Mouse (Mus musculus) left cerebral cortex, postnatal 25 days (tissue): ENCODE data around the gene Mecp2. TPM values are rescaled to one million over a fixed set of nuclear protein-coding genes. Genes with fewer than 3 reads are reported as not detected.
"Not testable (repeated sequence)": the region's sequence is repeated elsewhere in the genome, so short reads cannot be mapped to it uniquely, and the experiment has no call there.

Experiments used
- DNase-seq, 2 experiments: peaks; one replicate each; pipeline ENCODE4 v3.0.0; 2022; ENCODE audit warnings: low spot score in 2 of 2, mixed read lengths in 1 of 2
- intact Hi-C: fragments of 180-260 bp; cut with DNase I; formaldehyde crosslinking; loops from one replicate; pipeline ENCODE4 v1.15.1; 2025
- total RNA-seq, 2 experiments: library from RNA; stranded (reverse); gene quantifications; 2 replicates each; pipeline ENCODE4 v1.2.3; 2021

The Mecp2 gene
- total RNA-seq: 10 to 100 TPM; 80.2 to 84.3 TPM

DNA sequence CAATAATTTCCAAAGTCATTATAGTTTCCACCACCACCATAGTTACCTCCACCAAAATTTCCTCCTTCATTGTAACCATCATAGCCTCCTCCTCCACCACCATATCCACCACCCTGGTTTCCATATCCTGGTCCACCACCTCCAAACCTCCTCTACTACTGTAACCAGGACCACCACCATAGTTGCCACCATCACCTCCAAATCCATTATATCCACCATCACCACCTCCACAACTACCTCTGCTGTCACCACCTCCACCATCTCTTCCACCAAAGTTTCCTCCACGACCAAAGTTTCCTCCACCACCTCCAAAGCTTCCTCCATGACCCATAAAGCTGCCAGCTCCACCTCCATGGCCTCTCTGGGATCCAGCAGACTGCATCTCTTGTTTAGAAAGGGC, at the start of gene Mecp2:
TSS of gene Mecp2 (minus strand) at position 101 of the 400 bp plus-strand sequence.
- DNase-seq, intact Hi-C loops: not testable (repeated sequence)

DNA sequence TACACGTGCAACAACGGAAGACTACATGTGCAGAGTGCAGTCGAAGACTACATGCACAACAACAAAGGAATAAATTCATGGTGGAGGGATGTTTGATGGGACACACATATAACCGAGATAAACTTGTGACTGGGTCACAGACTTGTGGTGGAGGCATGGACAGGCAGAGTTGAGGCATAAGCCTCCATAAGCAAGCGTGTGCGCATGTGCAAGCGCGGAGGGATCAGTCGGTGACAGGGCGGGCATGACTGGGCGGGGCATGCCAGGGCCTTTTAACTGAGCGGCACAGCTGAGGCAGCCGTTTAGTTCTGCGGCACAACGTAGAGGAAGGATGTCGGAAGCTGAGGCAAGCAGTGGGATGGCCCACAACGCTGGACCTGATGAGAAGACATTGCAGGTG, 41.8 kb upstream of the Mecp2 start, which contains the start of gene Tktl1:
TSS of gene Tktl1 (plus strand) at position 301 of the 400 bp plus-strand sequence.
- no peak for DNase-seq
- intact Hi-C loops: no loop called here

DNA sequence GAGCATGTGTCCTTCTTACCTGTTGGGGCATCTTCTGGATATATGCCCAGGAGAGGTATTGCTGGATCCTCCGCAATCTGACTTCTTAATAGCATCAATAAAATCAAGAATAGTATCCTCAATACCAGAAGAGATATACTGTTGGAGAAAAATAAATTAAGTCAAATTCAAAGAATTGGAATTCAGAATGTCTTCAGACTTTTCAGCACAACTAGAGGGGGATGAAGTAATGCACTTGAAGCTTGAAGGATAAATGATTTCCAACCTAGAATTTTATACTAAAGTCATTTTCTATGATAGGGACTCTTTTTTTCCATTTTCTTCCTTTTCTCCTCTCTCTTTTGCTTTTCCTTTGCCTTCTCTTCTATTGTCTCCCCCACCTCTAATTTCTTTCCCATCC, 32.6 kb upstream of the Mecp2 start, which contains the start of gene Tex28:
TSS of gene Tex28 (minus strand) at position 101 of the 400 bp plus-strand sequence.
- DNase-seq: no peak
- intact Hi-C loops: no loop called here

DNA sequence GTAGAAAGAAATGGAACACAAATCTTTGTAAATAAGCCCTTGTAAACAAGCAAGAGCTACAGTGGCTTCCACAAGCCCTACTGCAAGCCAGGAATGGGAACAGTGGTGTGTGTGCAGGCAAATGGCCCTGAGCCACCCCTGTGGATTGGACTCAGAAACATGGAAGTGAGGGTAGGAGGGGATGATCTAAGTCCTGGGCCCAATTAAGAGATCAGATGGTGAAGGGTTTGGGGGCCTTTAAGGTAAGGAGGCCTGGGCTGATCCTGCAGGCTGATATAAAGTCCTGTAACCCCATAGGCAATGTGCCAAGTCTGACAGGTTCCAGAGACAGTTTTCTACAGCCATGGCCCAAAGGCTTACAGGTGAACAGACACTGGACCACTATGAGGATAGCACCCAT, 8.0 kb downstream of the Mecp2 start, which contains the start of gene Opn1mw:
TSS of gene Opn1mw (plus strand) at position 301 of the 400 bp plus-strand sequence.
- DNase-seq: no peak
- intact Hi-C loops: no loop called here

- intact Hi-C loops: no loop called here
- DNase-seq: no peak
These were observed 10.2 kb downstream of the Mecp2 start for GRCm38 (mm10) chrX:74124975-74125374.

GRCm38 (mm10) chrX:74115511-74115910, 19.7 kb downstream of the Mecp2 start:
- intact Hi-C loops: loop anchor here (5.0 kb wide), 2 partner anchors 132 to 297 kb away; partner anchors contain the start of gene Flna
- DNase-seq: peak; percentile 33 to 65

DNA sequence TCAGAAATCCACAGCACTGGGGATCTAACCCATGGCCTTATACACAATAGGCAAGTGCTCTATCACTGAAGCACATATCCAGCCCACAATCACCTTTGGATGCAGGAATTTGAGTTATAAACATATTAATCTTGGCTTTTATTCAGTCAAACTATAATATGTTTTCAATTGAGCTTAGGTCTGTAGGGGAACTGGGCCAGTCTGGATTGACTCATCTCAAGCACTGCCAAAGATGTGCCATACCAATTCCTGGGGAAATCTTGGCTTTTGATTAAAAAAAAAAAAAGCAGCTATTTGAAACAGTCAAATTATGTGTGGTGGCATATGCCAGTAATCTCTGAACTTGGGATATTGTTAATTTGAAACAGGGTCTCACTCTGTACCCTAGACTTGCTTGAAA, 21.1 kb downstream of the Mecp2 start:
- intact Hi-C loops: no loop called here
- no peak for DNase-seq

- intact Hi-C loops: no loop called here
- no peak for DNase-seq
These were observed 26.4 kb downstream of the Mecp2 start for GRCm38 (mm10) chrX:74108747-74109146.

DNA sequence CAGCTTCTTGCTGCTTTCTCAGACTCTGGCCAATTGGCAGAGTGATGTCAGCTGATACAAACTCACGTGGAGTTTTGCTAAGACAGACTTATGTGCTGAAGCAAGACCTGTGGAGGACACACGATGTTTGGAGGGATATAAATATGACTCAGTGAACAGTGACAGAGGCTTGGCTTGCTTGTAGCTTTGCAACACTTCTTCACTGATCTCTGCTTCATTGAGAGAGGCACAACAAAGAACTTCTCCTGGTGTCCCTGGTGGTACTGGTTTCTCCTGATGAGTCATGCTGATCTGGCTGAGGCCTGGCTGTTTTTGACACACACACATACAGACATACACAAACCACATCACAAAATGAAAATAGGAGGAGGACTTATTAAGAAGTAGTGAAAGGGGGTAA, 29.2 kb downstream of the Mecp2 start:
- intact Hi-C loops: no loop called here
- DNase-seq: no peak

GRCm38 (mm10) chrX:74103457-74104188, 31.5 kb downstream of the Mecp2 start:
- DNase-seq: peak; percentile 2 to 65
- intact Hi-C loops: no loop called here

DNA sequence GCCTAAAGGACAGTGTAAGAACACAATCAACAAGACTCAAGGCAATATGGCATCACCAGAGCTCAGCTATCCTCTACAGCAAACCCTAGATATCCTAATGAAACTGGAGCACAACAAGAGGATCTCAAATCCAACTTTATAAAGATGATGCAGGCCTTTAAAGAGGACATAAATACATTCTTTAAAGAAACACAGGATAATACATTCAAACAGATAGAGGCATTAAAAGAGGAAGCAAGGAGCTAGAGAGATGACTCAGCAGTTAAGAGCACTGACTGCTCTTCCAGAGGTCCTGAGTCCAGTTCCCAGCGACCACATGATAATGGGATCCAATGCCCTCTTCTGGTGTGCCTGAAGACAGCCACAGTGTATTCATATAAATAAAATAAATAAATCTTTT, 40.0 kb downstream of the Mecp2 start:
- intact Hi-C loops: no loop called here

DNA sequence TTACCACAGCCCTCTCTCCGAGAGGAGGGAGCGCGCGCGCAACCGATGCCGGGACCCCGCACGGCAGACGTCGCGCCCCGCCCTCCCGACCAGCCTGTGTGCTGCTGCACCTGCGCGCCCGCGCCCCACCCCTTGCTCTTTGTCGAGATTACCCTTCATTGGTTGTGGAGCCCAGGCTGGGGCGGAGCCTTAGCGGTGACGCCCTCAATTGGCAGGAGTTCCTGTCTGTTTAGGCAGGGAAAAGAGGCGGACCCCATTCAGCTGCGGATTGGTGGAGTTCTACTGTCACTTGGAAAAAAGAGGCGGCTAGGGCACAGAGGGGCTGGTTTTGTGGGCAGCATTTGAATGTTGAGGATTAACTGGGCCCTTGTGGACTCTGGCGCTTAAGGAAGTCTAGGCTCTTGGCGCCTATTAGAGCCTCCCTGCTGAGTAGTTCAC, 49.5 kb downstream of the Mecp2 start:
- peak; percentile 97 to 99 for DNase-seq
- intact Hi-C loops: loop anchor here (1.0 to 10.0 kb wide), 2 partner anchors 118 to 159 kb away; partner anchors contain the start of gene Flna

More for the DNA sequence above, 40.0 kb downstream of the Mecp2 start:
- DNase-seq: no peak

- intact Hi-C loops: loop anchor here (1.0 to 10.0 kb wide), 2 partner anchors 118 to 160 kb away; partner anchors contain the start of gene Flna
- DNase-seq: peak; percentile 77 to 84
These were observed 50.1 kb downstream of the Mecp2 start for GRCm38 (mm10) chrX:74084946-74085498.

GRCm38 (mm10) chrX:74084276-74084837, 50.8 kb downstream of the Mecp2 start:
- peak in 1 of 2 experiments; percentile 5 for DNase-seq
- intact Hi-C loops: loop anchor here (10.0 kb wide), 1 partner anchor 160 kb away; the partner anchor contains the start of gene Flna

- intact Hi-C loops: no loop called here
- DNase-seq: no peak
These were observed 64.4 kb downstream of the Mecp2 start for GRCm38 (mm10) chrX:74070794-74071193.

DNA sequence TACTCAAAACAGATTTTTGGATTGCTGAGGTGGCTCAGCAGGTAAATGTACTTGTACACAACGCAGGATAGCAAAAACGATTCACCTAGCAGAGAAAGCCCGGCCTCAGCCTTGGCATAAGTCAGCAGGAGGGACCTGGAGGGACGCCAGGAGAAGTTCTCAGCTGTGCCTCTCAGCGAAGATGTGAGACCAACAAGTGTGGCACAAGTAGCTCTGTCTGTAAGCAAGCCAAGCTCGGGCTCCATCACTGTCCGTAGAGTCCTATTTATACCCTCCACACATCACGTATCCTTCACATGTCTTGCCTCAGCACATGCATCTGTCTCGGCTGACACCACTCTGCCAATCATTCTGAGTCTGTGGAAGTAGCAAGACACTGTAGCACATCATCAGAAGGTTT, 67.3 kb downstream of the Mecp2 start:
- DNase-seq: peak in 1 of 2 experiments; percentile 33
- intact Hi-C loops: loop anchor here (5.0 kb wide), 1 partner anchor 101 kb away; the partner anchor contains the start of gene Hcfc1

GRCm38 (mm10) chrX:74045107-74045506, 90.1 kb downstream of the Mecp2 start:
- intact Hi-C loops: no loop called here
- no peak for DNase-seq

DNA sequence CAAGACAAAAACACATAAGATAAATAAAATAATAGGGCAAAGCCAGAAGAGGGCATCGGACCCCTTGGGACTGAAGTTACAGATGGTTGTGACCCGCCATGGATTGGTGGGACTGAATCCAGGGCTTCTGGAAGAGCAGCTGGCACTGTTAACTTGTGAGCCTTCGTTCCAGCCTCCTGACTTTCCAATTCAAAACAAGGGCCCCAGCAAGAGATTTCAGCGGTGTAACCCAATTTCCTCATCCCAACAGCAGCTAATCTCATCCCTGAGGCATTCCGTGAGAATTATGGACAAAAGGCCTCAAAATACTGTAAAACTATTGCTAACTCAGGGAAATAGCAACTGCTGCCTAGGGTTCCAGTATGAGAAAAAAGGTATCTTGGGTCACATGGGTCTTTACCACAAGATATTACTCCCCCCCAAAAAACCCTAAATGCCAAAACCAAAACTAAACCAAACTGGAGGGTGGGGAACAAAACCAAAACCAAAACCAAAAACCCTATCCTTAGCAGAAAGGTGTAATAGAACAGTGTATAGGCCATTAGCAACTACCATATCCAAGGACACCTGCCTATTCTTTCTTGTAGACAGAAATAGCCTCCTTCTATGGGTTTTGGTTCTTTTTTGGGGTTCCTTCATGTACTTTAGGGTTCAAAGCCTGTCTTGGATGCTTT, 97.3 kb downstream of the Mecp2 start:
- intact Hi-C loops: no loop called here
- DNase-seq: no peak

DNA sequence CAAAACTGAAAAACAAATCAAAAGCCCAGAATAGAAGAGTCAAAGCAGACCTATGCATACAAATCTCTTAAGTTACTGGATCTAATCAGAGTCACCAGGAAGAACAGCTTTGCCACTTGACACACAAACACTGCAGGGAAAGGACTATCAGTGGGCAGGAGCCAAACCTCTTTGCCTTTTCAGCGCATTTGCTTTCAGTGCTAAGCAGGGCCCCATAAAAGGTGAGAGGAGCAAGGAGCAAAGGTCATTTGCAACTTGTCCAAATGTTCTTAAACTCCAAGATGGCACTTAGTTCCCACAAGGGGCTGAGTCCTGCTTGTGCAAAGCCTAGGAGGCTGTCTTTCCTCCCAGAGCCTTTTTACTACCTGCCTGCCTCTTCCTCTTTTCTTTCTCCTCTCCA, 105.2 kb downstream of the Mecp2 start:
- DNase-seq: no peak
- intact Hi-C loops: no loop called here
